Mouse (Mus musculus): ENCODE measurements at regions not wholly inside any gene's neighbourhood (a gene's known extent, or its start where the extent isn't known, plus 50 kb on each side); places are given as distances from the start of the nearest gene placed in this dataset.

- TF ChIP-seq CTCF (IDR thresholded peaks at IDR 0.05; ENCODE audit: low read depth, low read length) (no peak), POLR2A (IDR thresholded peaks at IDR 0.05; ENCODE audit: borderline replicate concordance, low read depth, low read length) (no peak)
These were observed 52.2 kb upstream of the Epcam start for GRCm38 (mm10) chr17:87583575-87583974.
